Comparison of ENCODE assay signal across 23 mouse cellular contexts in the genomic region with DNA sequence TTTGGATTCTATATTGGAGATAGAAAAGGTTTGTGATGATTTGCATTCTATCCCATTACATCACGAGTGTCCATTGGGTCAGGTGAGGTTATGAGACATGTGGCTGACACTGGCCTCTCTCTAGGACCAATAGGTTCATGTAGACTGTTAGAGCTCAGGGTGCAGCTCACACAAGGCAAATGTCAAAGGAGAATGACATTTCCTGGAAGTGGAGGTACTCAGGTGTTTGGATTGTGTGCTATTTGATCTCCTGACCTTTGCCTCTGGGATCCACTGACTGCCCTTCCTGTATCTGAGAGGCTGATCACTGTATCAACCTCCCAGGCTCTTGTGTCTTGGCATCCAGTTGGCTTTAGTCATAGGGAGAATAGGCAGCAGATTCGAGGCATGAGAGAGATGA.
"Had no signal": no experiment of that assay in that cellular context is flagged by ENCODE, and none has a peak within 500 bp of the region (broad histone marks: within the 10 kb centered on the region; RNA-seq: fewer than 3 reads in every experiment).

No protein-coding gene starts in this region.

- H3K4me2 ChIP-seq: liver, embryonic 15.5 days; lung, embryonic 15.5 days; midbrain, embryonic 11.5 days; midbrain, embryonic 13.5 days; midbrain, embryonic 15.5 days; neural tube, embryonic 13.5 days; neural tube, embryonic 15.5 days; stomach, embryonic 15.5 days had no signal

- ATAC-seq: lung, postnatal 0 days; midbrain, embryonic 13.5 days; midbrain, embryonic 15.5 days had no signal

- H3K9me3 ChIP-seq: liver, embryonic 15.5 days; lung, embryonic 15.5 days; megakaryocyte, embryonic 14.5 days; midbrain, embryonic 13.5 days; midbrain, embryonic 15.5 days; neural tube, embryonic 13.5 days; neural tube, embryonic 15.5 days; stomach, embryonic 15.5 days had no signal

- H3K27ac ChIP-seq: liver, embryonic 15.5 days; lung, embryonic 15.5 days; macrophage; midbrain, embryonic 13.5 days; midbrain, embryonic 15.5 days; neural tube, embryonic 13.5 days; neural tube, embryonic 15.5 days; stomach, embryonic 15.5 days; stomach, postnatal 0 days had no signal

- H3K27me3 ChIP-seq: liver, embryonic 15.5 days; lung, embryonic 15.5 days; midbrain, embryonic 13.5 days; midbrain, embryonic 15.5 days; neural tube, embryonic 13.5 days; neural tube, embryonic 15.5 days; stomach, embryonic 15.5 days had no signal

- H3K4me1 ChIP-seq: liver, embryonic 15.5 days; midbrain, embryonic 13.5 days; midbrain, embryonic 15.5 days; neural tube, embryonic 15.5 days; stomach, embryonic 15.5 days had no signal

- H3K4me3 ChIP-seq: liver, embryonic 15.5 days; lung, embryonic 15.5 days; megakaryocyte, embryonic 14.5 days; midbrain, embryonic 13.5 days; midbrain, embryonic 15.5 days; myocyte; neural tube, embryonic 13.5 days; neural tube, embryonic 15.5 days; stomach, embryonic 15.5 days had no signal

- H3K9ac ChIP-seq: liver, embryonic 15.5 days; lung, embryonic 15.5 days; midbrain, embryonic 13.5 days; midbrain, embryonic 15.5 days; neural tube, embryonic 13.5 days; neural tube, embryonic 15.5 days; stomach, embryonic 15.5 days had no signal

- DNase-seq: lung, adult 2 months; lung, postnatal 14 days; lung, postnatal 36 days; retina, postnatal 1 day; right cerebral cortex, adult 18-20 months; right cerebral cortex, postnatal 25 days; right cerebral cortex, postnatal 4 days; thymus, adult 2 months; thymus, postnatal 25 days; thymus, postnatal 4 days had no signal

- H3K36me3 ChIP-seq: liver, embryonic 15.5 days; lung, embryonic 15.5 days; midbrain, embryonic 13.5 days; midbrain, embryonic 15.5 days; neural tube, embryonic 13.5 days; neural tube, embryonic 15.5 days; stomach, embryonic 15.5 days had no signal
